Mouse (Mus musculus) 416B (cell line): ENCODE measurements at regions not wholly inside any gene's neighbourhood (a gene's known extent, or its start where the extent isn't known, plus 50 kb on each side); places are given as distances from the start of the nearest gene placed in this dataset.
A peak's percentile ranks its signal among the peaks of the same experiment; 100 is the strongest.

ENCODE experiments used
- DNase-seq: peaks from one replicate; pipeline ENCODE4 v3.0.0; 2011; ENCODE audit warnings: low read depth

DNA sequence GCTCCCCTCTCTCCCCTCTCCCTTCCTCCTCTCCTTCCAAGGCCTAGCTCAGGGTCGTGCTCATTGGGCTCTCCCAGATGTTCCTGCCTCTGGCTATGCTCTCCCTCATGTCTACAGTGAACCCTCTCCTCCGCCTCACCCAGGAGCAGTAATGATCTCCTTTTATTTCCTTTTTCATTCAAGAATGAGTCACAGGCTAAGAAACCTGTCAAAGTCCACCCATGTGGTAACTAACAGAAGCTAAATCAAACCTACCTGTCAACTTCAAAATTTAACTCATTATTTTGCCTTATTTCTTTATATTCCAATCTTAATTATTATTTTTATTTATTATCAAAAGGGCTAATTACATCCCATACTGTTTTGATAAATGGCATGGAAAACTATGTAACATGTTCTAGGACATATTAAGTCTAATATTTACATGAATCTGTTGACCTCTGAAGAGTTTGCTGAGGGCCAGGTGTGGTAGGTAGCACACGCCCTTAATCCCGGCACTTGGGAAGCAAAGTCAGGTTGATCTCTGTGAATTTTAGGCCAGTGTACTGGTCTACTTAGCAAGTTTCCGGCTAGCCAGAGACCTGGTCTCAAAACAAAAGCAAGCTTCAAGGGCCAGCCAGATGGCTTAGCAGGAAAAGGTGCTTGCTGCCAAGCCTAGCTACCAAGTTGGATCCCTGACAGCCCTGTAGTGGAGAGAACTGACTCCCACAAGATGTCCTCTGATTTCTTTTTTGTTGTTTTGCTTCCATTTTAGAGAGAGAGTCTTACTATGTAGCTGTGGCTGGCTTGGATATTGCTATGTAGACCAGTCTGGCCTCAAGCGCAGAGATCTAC lies 51.9 kb upstream of the Slc16a1 start:
- DNase-seq: no peak

DNA sequence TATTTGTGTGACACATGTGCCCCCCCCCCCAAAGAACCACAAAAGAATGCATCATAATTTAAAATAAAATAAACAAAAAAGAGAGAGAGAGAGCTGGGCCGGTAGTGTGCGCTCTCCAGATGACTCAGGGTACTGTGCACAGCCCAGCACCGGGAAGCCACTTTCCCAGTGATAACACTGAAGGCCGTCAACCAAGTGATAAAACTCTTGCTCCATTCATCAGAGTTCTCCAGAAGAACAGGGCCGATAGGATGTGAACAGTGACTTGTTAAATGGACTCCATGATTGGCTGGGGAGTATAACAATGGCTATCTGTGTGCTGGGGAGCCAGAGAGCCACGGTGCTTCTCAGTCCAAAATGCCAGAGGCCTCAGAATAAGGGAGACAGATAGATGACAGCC lies 53.2 kb upstream of the Slc16a1 start:
- DNase-seq: no peak

DNA sequence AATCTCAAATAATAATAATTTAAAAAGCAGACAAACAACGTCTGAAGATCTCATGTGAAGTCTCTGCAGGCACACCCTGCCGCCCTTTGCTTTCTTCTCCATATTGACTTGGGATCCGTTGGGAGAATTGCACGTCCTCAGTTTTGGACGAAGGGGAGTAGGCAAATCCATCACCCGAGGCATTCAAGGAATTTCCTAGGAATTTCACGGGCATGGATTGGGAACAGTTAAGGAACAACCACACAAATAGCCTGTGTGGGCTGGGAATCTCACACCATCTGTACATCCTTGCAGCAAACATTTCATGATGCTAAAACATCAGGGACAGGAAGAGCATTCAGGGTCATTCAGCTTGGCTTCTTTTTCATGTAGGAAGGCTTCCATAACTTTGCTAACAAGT lies 55.2 kb upstream of the Slc16a1 start:
- no peak for DNase-seq

DNA sequence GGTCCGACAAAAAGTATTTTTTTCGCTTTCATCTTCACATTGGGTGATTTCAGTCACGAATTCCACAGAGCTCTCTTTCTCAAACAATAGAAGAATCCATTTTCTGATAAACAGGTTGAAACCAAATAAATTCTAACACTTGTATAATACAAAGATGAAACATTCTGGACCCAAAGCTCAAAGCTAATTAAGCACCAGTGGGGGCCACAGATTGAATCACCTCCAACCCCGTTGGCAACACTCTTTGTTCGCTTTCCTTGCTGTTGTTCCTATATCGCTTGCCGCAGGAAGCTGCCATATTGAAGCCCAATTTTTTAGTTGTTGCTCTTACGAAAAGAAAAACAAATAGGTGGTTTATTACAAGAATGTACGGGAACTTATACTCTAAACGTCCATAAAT lies 55.9 kb upstream of the Slc16a1 start:
- DNase-seq: no peak

DNA sequence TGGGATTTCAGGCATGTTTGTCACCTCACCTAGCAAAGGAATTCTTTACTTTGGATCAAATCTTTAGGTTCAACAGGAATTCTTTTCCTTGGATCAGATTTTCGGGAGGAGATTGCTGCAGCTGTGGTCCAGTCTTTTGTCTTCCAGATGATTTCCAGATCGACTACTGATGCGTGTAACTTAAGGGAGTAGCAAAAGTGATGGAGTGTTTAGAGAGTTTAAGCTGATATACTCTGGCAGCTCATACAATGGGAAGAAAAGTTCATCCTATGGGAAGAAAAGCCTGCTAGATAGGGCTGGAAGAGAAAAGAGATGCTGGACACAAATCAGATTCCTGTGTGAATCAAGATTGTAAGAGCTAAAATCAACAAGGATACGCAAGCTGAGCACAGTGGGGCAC lies 59.3 kb upstream of the Slc16a1 start:
- no peak for DNase-seq

DNA sequence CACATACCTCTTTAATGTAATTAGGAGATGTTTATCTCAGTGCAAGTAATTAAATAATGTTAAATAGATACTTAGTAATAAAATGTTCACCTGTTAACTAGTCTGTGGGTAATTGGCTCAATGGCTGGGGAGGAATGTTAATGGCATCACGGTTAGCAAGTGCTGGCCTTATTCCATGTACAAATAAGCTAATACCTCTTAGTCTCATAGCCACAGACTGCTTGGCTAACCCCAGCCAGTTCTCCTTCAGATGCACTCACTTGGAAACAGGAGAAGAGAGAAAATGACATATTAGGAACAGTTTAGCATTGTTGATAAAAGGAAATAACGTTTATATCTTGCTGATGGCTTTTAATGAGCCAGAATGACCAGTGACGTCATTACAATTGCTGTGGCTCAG lies 60.1 kb upstream of the Slc16a1 start:
- no peak for DNase-seq

DNA sequence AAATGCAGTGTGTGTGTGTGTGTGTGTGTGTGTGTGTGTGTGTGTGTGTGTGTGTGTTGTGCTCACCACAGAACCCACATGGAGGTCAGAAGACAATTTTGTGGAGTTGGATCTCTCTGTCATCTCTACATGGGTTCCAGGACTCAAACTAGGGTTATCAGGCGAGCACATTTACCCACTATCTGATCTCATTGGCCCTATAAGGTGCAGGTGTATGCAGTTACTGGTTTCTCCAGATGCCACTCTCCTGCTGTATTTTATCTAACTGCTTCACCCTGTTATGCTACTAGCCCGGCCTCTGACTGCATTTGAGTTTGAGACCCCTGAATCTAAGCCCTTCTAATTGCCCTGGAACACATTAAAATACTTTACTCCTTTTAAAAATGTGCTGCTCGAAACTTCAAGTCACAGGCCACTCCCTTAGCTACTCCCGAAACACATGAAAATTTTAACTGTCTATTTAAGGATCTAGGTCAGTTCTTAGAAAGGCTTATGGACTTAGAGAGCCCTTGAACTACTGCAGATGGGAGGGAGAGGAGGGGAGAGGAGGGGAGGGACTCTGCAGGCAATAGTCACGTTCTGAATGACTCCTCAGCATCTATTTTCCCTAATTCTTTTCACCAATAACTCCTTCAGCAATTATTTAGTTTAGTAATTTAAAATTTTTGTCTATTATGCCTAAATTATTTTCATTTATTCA lies 61.1 kb upstream of the Slc16a1 start:
- DNase-seq: no peak

DNA sequence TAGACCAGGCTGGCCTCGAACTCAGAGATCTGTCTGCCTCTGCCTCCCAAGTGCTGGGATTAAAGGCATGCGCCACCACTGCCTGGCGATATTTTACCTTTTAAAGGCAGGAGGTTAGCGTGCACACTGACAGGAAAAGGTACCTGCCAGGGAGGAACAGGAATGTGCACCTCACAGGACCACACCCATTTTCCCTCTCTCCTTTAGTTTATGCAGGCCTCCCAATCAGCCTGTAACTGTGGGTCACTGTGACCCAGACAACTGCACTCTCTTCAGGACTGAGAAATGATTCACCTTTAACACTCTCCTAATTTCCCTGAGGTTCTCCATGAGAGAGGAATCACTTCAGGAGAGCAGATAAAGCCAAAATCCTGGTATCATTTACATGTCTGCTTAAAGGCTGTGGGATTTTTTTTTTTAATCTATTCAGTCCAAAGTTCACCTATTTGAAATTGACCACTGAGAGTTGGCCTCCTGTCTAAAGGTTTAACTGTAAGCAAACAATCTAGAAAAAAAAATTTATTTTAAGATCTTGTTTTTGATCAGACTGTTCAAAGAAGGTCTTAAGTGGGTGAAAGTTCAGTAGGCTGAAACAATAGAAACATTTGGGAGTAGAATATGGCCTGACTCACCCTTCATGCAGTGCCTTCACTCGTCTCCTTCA lies 61.7 kb upstream of the Lrig2 start:
- no peak for DNase-seq

DNA sequence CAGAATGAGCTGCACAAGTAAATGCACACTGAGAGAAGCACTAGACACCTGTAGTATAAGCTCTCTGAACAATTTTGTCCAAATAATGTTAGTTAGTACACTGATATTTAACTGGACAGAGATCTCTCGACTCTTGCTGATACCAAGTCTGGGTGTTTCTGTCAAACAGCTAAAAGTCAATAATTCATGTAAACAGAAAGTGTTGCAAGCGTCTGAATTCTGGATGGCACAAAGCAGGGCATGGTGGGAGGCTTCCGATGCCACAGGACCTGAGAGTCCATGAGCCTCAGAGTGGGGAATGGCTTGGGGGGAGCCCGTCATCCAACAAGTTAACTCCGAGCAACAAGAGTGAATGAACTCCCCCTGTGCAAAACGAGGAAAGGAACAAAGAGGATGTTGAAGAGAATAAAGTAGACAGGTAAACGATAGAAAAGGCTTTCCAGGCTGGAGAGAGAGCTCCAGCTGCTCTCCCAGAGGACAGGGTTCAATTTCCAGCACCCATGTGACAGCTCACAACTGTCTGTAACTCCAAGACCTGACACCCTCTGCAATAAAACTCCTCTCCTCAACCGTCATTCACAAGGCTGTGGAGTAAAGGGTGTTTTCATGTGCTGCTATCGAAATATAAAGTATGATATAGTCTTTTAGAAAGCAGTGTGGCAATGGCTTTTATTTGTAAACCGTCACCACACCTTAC lies 60.4 kb upstream of the Lrig2 start:
- no peak for DNase-seq

DNA sequence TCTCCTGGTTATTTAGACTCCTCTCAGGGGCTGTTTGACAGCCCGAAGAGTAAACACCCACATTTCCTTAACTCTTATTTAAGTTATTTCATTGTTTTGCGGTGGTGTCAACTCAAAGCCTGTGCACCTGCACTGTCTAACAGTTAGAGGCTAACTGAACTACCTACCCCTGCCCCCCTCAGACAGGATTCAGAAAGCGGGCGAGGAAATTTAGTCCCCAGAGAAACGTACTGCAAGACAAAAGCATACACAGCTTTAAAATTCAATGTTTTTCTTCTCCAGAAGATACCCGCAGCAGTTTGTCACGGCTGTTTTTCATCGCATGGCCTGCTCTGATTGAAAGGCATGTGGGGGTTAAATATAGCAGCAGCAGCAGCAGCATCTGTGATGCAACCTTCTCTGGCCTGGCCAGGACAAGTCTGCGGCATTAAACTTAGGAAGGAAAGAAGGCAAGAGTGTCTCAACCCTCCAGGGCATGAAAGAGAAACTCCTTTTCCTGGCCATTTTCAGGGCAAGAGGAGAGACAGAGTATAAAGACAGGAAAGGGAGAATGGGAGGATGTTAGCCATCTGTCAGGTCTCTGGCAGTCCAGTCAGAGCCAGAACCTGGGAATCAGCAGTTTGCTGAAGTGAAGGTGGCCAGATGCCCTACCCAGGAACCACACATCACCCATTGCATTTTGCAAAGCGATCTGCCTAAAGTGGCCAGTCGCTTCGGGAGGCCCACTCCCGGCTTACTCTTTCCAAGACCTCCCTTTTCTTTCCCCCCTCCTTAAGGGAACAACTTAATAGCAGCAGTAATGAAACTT lies 53.9 kb upstream of the Lrig2 start:
- peak; percentile 28 for DNase-seq

DNA sequence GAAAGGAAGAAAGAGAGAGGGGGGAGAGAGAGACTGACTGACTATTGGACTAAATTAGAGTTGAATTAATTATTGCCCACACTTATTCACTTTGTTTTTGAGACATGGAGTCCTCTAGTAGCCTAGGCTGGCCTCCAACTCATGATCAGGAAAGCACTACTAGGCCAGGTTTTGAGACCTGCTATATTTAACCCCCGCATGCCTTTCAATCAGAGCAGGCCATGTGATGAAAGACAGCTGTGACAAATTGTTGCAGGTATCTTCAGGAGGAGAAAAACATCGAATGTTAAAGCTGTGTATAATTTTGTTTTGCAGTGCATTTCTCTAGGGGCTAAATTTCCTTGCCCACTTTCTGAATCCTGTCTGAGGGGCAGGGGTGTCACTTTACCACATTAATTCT lies 53.1 kb upstream of the Lrig2 start:
- DNase-seq: no peak

DNA sequence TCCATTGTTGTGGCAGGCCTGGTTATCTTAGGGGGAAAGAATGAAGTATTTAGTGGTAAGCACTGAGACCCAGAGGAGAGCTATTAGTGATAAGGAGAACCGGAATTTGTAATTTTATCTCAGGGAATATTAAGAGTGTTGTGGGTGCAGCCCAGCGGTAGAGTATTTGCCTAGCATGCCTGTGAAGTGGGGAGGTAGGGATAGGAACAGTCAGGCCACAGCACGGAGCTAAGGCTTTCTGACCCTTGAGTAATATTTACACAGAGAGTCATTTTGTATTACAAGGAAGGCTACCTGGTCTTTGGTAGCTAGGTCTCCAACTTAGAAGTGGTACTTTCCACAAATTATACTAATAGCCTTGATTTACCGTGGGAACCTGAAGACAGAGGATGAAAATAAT lies 49.8 kb upstream of the Lrig2 start:
- DNase-seq: no peak
